In the genomic region with DNA sequence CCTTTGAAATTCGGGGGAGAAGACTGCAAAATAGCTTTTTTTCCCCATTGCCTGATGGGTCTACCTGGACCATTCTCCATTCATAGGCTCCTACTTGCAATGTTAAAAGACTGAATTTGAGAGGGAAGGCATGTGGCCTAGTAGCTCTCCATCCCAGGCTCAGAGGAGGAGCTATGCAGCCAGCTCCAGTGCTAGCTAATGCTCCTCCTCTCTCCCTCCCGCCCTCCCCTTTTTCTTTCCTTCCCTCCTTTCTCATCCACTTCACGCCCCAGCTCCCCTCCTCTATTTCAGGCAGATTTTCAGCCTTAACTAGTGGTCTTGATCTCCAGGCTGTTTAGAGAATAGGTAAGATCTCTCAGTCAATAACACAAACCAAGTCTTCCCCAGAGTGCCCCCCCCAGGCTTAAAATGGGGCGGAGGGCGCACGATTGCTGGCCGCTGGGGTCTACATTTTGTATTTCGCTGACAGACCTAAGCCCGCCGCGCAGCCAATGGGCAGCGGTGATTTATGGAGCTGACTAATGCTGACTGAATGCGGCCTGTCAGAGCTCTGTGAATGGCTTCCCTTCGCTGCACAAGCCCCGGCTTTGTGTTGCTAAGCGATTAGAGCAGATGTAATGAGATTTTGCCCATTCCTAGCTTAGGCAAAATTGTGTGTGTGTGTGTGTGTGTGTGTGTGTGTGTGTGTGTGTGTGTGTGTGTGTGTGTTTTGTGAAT, we compare ENCODE assay signal across 9 mouse cellular contexts. TPM values are rescaled to one million over a fixed set of nuclear protein-coding genes. Genes with fewer than 3 reads are reported as not detected.
DNase-seq lines count a peak whose midpoint lies in the region; ATAC-seq lines count a peak whose summit lies in the region.
"Had no signal": no experiment of that assay in that cellular context is flagged by ENCODE, and none has a peak within 500 bp of the region (broad histone marks: within the 10 kb centered on the region; RNA-seq: fewer than 3 reads in every experiment).

No protein-coding gene starts in this region.

- 1% methylated on average over 16 of the region's 16 CpGs for WGBS in heart, embryonic 12.5 days
- under 1% methylated on average over 16 of the region's 16 CpGs for WGBS in forebrain, embryonic 13.5 days
- WGBS in limb, embryonic 12.5 days, result 2% methylated on average over 16 of the region's 16 CpGs
- 2% methylated on average over 16 of the region's 16 CpGs for WGBS in stomach, embryonic 16.5 days

- H3K4me1 ChIP-seq in heart, embryonic 12.5 days (replicated peaks), result 0 out of 2 replicates have a peak, but pooled peaks cover 18% of the 10 kb centered on the region
- H3K4me1 ChIP-seq in forebrain, embryonic 13.5 days, result peaks cover 76% of the 10 kb centered on the region
- peaks cover 28% of the 10 kb centered on the region for H3K4me1 ChIP-seq in limb, embryonic 12.5 days (replicated peaks)
- 0 out of 2 replicates have a peak, but pooled peaks cover 5% of the 10 kb centered on the region for H3K4me1 ChIP-seq in stomach, embryonic 16.5 days (ENCODE audit: control insufficient read depth, insufficient read depth, low read length)

- DNase-seq in heart, postnatal 4 days, result no peak
- peak; percentile 52 for DNase-seq in NIH3T3 (ENCODE audit: low read depth)
- DNase-seq in liver, result no peak
- DNase-seq in thymus, postnatal 10 days (ENCODE audit: low spot score in 2 of 2), result no peak

- peaks cover 92% of the 10 kb centered on the region for H3K27me3 ChIP-seq in heart, embryonic 12.5 days (replicated peaks)
- H3K27me3 ChIP-seq in forebrain, embryonic 13.5 days, result no peaks in the 10 kb centered on the region; the same call in 1 of the 2 replicates
- H3K27me3 ChIP-seq in limb, embryonic 12.5 days, result peaks cover 91% of the 10 kb centered on the region
- peaks cover 80% of the 10 kb centered on the region for H3K27me3 ChIP-seq in stomach, embryonic 16.5 days (ENCODE audit: control insufficient read depth, insufficient read depth, low read length)
- H3K27me3 ChIP-seq: CH12.LX had no signal

- no peak overlapping the region for H3K27ac ChIP-seq in heart, embryonic 12.5 days (ENCODE audit: poor library complexity, severe bottlenecking)
- H3K27ac ChIP-seq in forebrain, embryonic 13.5 days, result peak overlapping the region; percentile 94
- no peak overlapping the region for H3K27ac ChIP-seq in limb, embryonic 12.5 days
- H3K27ac ChIP-seq in stomach, embryonic 16.5 days (ENCODE audit: low read length), result no peak overlapping the region

- no peaks in the 10 kb centered on the region for H3K9me3 ChIP-seq in heart, embryonic 12.5 days (replicated peaks)
- H3K9me3 ChIP-seq in forebrain, embryonic 13.5 days (replicated peaks), result no peaks in the 10 kb centered on the region
- no peaks in the 10 kb centered on the region for H3K9me3 ChIP-seq in limb, embryonic 12.5 days
- H3K9me3 ChIP-seq in stomach, embryonic 16.5 days (replicated peaks; ENCODE audit: control insufficient read depth, low read length), result no peaks in the 10 kb centered on the region

- H3K36me3 ChIP-seq in heart, embryonic 12.5 days, result no peaks in the 10 kb centered on the region
- H3K36me3 ChIP-seq in forebrain, embryonic 13.5 days (ENCODE audit: poor library complexity, severe bottlenecking), result no peaks in the 10 kb centered on the region
- H3K36me3 ChIP-seq in limb, embryonic 12.5 days, result no peaks in the 10 kb centered on the region
- no peaks in the 10 kb centered on the region for H3K36me3 ChIP-seq in stomach, embryonic 16.5 days (ENCODE audit: control insufficient read depth, insufficient read depth, low read length)

- ATAC-seq in heart, embryonic 12.5 days (ENCODE audit: insufficient number of reproducible peaks, low FRiP score), result no peak
- ATAC-seq in forebrain, embryonic 13.5 days, result peak; percentile 83
- ATAC-seq in limb, embryonic 12.5 days (ENCODE audit: insufficient number of reproducible peaks, insufficient read depth, low FRiP score, low TSS enrichment, low read depth), result peak; percentile 68; the same call in 1 of the 2 replicates
- ATAC-seq in stomach, embryonic 16.5 days (ENCODE audit: insufficient read depth, low FRiP score), result peak; percentile 53; the same call in 1 of the 2 replicates

- no peak overlapping the region for H3K9ac ChIP-seq in heart, embryonic 12.5 days
- peak overlapping the region; percentile 31 for H3K9ac ChIP-seq in forebrain, embryonic 13.5 days
- H3K9ac ChIP-seq in limb, embryonic 12.5 days (replicated peaks), result no peak overlapping the region
- H3K9ac ChIP-seq in stomach, embryonic 16.5 days (ENCODE audit: low read length), result no peak overlapping the region

- peak overlapping the region; percentile 46 for H3K4me2 ChIP-seq in heart, embryonic 12.5 days
- H3K4me2 ChIP-seq in forebrain, embryonic 13.5 days, result peak overlapping the region; percentile 80
- peak overlapping the region; percentile 36 for H3K4me2 ChIP-seq in limb, embryonic 12.5 days
- no peak overlapping the region for H3K4me2 ChIP-seq in stomach, embryonic 16.5 days (ENCODE audit: low read depth, low read length)

- H3K4me3 ChIP-seq in heart, embryonic 12.5 days, result peak overlapping the region; percentile 6; the same call in 1 of the 2 replicates
- peak overlapping the region; percentile 21 for H3K4me3 ChIP-seq in forebrain, embryonic 13.5 days
- H3K4me3 ChIP-seq in limb, embryonic 12.5 days (replicated peaks), result no peak overlapping the region; the same call in 1 of the 2 replicates
- H3K4me3 ChIP-seq in stomach, embryonic 16.5 days (replicated peaks; ENCODE audit: low read length), result no peak overlapping the region

RNA-seq across cellular contexts. Expression of a gene that starts 4.9 kb away (rescaled TPM):
- 0.19 TPM in 1 of 2 replicates, not detected in the other for polyA plus RNA-seq in heart, embryonic 12.5 days (2016; fragmentation: Nextera tagmentation; extraction: Ambion mirVana)
- total RNA-seq in heart, postnatal 4 days (2021), result not detected
- polyA plus RNA-seq in forebrain, embryonic 13.5 days (2015; fragmentation: Nextera tagmentation; extraction: Ambion mirVana), result 32.1 and 33.9 TPM in 2 replicates
- 0.10 and 0.36 TPM in 2 replicates for polyA plus RNA-seq in limb, embryonic 12.5 days (2016; fragmentation: Nextera tagmentation; extraction: Ambion mirVana)
- 2.9 and 3.5 TPM in 2 replicates for polyA plus RNA-seq in stomach, embryonic 16.5 days (2015; fragmentation: Nextera tagmentation; extraction: Ambion mirVana)
- total RNA-seq: CH12.LX had no signal

RNA-seq across cellular contexts. Expression of a gene that starts 33.0 kb away (rescaled TPM):
- not detected in 2 replicates for polyA plus RNA-seq in heart, embryonic 12.5 days (2016; fragmentation: Nextera tagmentation; extraction: Ambion mirVana)
- under 1 TPM in 1 of 2 experiments, not detected in 1; 0.47 TPM for total RNA-seq in heart, postnatal 4 days (2021)
- polyA plus RNA-seq in forebrain, embryonic 13.5 days (2015; fragmentation: Nextera tagmentation; extraction: Ambion mirVana), result not detected in 2 replicates
- 0.33 TPM in 1 of 2 replicates, not detected in the other for polyA plus RNA-seq in limb, embryonic 12.5 days (2016; fragmentation: Nextera tagmentation; extraction: Ambion mirVana)
- 2.8 and 4.3 TPM in 2 replicates for polyA plus RNA-seq in stomach, embryonic 16.5 days (2015; fragmentation: Nextera tagmentation; extraction: Ambion mirVana)
- total RNA-seq: CH12.LX had no signal

Comparison
In these comparisons a context has a peak if more than half of its experiments do, and no peak if none do; other contexts are left out.
1. H3K4me3 ChIP-seq: peak in heart, embryonic 12.5 days (single experiment) and forebrain, embryonic 13.5 days (single experiment); none in limb, embryonic 12.5 days (single experiment) and stomach, embryonic 16.5 days (single experiment).